Mouse (Mus musculus) cerebral cortex, adult 2 months (tissue): Measurements from ENCODE around the gene Zbtb22.

Source experiments
- WGBS: fragments of 180-500 bp; shearing (Covaris S2); methylation state at CpG from one replicate; pipeline ENCODE4 v1.1.7; 2018; 5-methylcytosine and 5-hydroxymethylcytosine counted together

Gene Zbtb22

GRCm38 (mm10) chr17:33924577-33925283, 9.0 kb downstream of the Zbtb22 start:
- WGBS, result 87% methylated on average over 10 of the region's 10 CpGs

- 80% methylated on average over 21 of the region's 21 CpGs for WGBS
Measured at GRCm38 (mm10) chr17:33925406-33926116, 9.9 kb downstream of the Zbtb22 start.

GRCm38 (mm10) chr17:33926207-33926932, 10.7 kb downstream of the Zbtb22 start:
- WGBS, result 66% methylated on average over 17 of the region's 17 CpGs

GRCm38 (mm10) chr17:33928251-33928947, 12.7 kb downstream of the Zbtb22 start:
- 56% methylated on average over 21 of the region's 21 CpGs for WGBS

- under 1% methylated on average over 80 of the region's 80 CpGs for WGBS
Measured at GRCm38 (mm10) chr17:33929371-33930279, 13.9 kb downstream of the Zbtb22 start, which contains the start of gene Rgl2. Gene Rgl2 (plus strand): TSS chr17:33929543.

- 1% methylated on average over 45 of the region's 45 CpGs for WGBS
Measured at GRCm38 (mm10) chr17:33930280-33931158, 14.8 kb downstream of the Zbtb22 start.

GRCm38 (mm10) chr17:33931159-33931866, 15.6 kb downstream of the Zbtb22 start:
- 45% methylated on average over 18 of the region's 18 CpGs for WGBS

- 89% methylated on average over 11 of the region's 11 CpGs for WGBS
Measured at GRCm38 (mm10) chr17:33931947-33932346, 16.2 kb downstream of the Zbtb22 start.

- 91% methylated on average over 14 of the region's 14 CpGs for WGBS
Measured at GRCm38 (mm10) chr17:33932448-33932847, 16.7 kb downstream of the Zbtb22 start.

GRCm38 (mm10) chr17:33932970-33933369, 17.3 kb downstream of the Zbtb22 start:
- WGBS, result 94% methylated on average over 15 of the region's 15 CpGs

GRCm38 (mm10) chr17:33935422-33936055, 19.8 kb downstream of the Zbtb22 start:
- 89% methylated on average over 21 of the region's 21 CpGs for WGBS

GRCm38 (mm10) chr17:33936993-33937392, 21.3 kb downstream of the Zbtb22 start:
- 84% methylated on average over 15 of the region's 15 CpGs for WGBS

GRCm38 (mm10) chr17:33938783-33939182, 23.1 kb downstream of the Zbtb22 start:
- WGBS, result 81% methylated on average over 11 of the region's 11 CpGs

- WGBS, result under 1% methylated on average over 36 of the region's 36 CpGs
Measured at GRCm38 (mm10) chr17:33940206-33940805, 24.6 kb downstream of the Zbtb22 start, which contains the start of the genes Pfdn6 and Wdr46. Gene Pfdn6 (minus strand): TSS chr17:33940343. Gene Wdr46 (plus strand): TSS chr17:33940660.

GRCm38 (mm10) chr17:33940981-33941380, 25.3 kb downstream of the Zbtb22 start:
- WGBS, result 3% methylated on average over 26 of the region's 26 CpGs

GRCm38 (mm10) chr17:33941381-33941780, 25.7 kb downstream of the Zbtb22 start:
- WGBS, result 56% methylated on average over 19 of the region's 19 CpGs

- WGBS, result 94% methylated on average over 15 of the region's 15 CpGs
Measured at GRCm38 (mm10) chr17:33943454-33943853, 27.8 kb downstream of the Zbtb22 start.
